Mouse (Mus musculus) kidney, postnatal 4 days (tissue): ENCODE measurements around the gene Panx3.

Source experiments
- DNase-seq, 2 experiments: peaks; one replicate each; pipeline ENCODE4 v3.0.0; 2021; ENCODE audit warnings: mixed read lengths in 2 of 2

Panx3 gene

GRCm38 (mm10) chr9:37632305-37632704 lies 36.7 kb downstream of the Panx3 start:
- DNase-seq, result no peak

- DNase-seq, result no peak
Observed at GRCm38 (mm10) chr9:37629941-37630340, 39.1 kb downstream of the Panx3 start.

- DNase-seq, result no peak
Observed at GRCm38 (mm10) chr9:37628581-37628980, 40.5 kb downstream of the Panx3 start.

GRCm38 (mm10) chr9:37627263-37627662 lies 41.8 kb downstream of the Panx3 start:
- DNase-seq, result no peak

- peak; percentile 7 to 22 for DNase-seq
Observed at GRCm38 (mm10) chr9:37626103-37626567, 42.9 kb downstream of the Panx3 start.

GRCm38 (mm10) chr9:37625641-37626040 lies 43.4 kb downstream of the Panx3 start:
- DNase-seq, result peak in 1 of 2 experiments; percentile 8

- no peak for DNase-seq
Observed at GRCm38 (mm10) chr9:37625129-37625528, 43.9 kb downstream of the Panx3 start.

GRCm38 (mm10) chr9:37624502-37624901 lies 44.5 kb downstream of the Panx3 start:
- DNase-seq, result no peak

GRCm38 (mm10) chr9:37623981-37624380 lies 45.1 kb downstream of the Panx3 start:
- DNase-seq, result no peak

GRCm38 (mm10) chr9:37621290-37621689 lies 47.7 kb downstream of the Panx3 start:
- no peak for DNase-seq

GRCm38 (mm10) chr9:37616770-37617169 lies 52.3 kb downstream of the Panx3 start:
- peak in 1 of 2 experiments; percentile 22 for DNase-seq

- no peak for DNase-seq
Observed at GRCm38 (mm10) chr9:37615220-37615619, 53.8 kb downstream of the Panx3 start.

GRCm38 (mm10) chr9:37614316-37614715 lies 54.7 kb downstream of the Panx3 start:
- DNase-seq, result no peak

GRCm38 (mm10) chr9:37613911-37614280 lies 55.1 kb downstream of the Panx3 start:
- no peak for DNase-seq

- DNase-seq, result peak; percentile 94 to 96
Observed at GRCm38 (mm10) chr9:37613182-37613910, 55.7 kb downstream of the Panx3 start, which contains the start of gene Spa17. Spa17 (minus strand) TSS chr9:37613722.
